Mouse (Mus musculus): ENCODE results near the gene Cmas. TPM values are rescaled to one million over a fixed set of nuclear protein-coding genes. Genes with fewer than 3 reads are reported as not detected.
A peak's percentile ranks its signal among the peaks of the same experiment; 100 is the strongest.

The Cmas gene
- 129 and 133 TPM in 2 replicates for polyA plus RNA-seq (2015; fragmentation: Nextera tagmentation; extraction: Ambion mirVana)

DNA sequence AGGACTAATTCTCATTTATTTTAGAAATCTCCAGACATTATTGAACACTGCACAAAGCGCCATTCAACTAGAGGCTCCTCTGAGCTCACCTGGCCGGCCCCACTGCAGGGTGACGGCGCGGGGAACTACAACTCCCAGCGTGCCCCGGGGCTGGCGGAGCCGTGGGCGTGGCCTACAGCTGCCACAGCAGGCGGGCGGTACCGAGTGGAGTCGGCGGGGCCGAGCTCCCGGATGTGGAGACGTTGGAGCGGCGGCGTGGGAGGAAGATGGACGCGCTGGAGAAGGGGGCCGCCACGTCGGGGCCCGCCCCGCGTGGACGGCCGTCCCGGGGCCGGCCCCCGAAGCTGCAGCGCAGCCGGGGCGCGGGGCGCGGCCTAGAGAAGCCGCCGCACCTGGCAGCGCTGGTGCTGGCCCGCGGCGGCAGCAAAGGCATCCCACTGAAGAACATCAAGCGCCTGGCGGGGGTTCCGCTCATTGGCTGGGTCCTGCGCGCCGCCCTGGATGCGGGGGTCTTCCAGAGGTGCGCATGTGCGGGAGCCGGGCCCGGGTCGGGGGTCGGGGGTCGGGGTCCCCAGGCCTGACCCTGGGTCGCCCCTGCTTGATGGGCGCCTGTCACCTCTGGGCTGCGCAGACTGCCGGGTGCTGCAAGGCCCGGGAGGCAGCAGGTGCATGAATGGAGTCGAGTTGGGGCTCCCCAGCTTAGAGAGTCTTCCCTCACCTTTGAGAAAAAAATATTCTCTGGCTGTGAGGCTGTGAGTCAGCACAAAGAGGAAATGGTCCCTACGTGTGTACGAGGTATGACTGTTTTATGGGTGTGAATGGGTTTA is at the start of gene Cmas:
Cmas (plus strand) TSS at position 180 of the 827 bp plus-strand sequence.
- Histone ChIP-seq H3K9ac (peak within 1 kb of the TSS; percentile 97), H3K27ac (peak within 1 kb of the TSS; percentile 80), H3K4me3 (peak within 1 kb of the TSS; percentile 86), H3K36me3 (ENCODE audit: poor library complexity, severe bottlenecking) (peaks cover 17% of the 10 kb centered on the region), H3K27me3 (peaks cover 20% of the 10 kb centered on the region), H3K4me1 (peaks cover 33% of the 10 kb centered on the region), H3K9me3 (replicated peaks) (no peaks in the 10 kb centered on the region), H3K4me2 (peak within 1 kb of the TSS; percentile 72)
- ATAC-seq, result peak; percentile 98
- WGBS, result under 1% methylated on average over 60 of the region's 68 CpGs

DNA sequence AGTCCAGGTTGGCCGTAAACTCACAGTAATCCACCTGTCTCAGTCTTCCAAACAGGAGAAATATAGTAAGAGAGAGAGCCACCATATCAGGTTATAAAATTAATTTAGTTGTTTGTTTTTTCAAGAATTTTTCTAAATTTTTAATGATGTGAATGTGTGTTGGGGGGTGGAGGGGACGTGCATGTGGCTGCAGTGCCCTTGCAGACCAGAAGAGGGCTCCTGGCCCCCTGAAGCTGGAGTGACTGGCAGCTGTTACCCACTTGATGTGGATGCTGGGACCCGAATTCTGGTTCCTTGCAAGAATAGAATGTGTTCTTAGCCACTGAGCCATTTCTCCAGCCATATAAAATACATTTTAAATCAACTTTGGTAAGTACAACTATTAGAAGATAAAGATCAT is 49.8 kb upstream of the Cmas start:
- Histone ChIP-seq H3K4me2 (no peak overlapping the region), H3K4me3 (no peak overlapping the region), H3K9me3 (replicated peaks) (0 out of 2 replicates have a peak, but pooled peaks cover 4% of the 10 kb centered on the region), H3K27ac (no peak overlapping the region), H3K4me1 (peaks cover 9% of the 10 kb centered on the region; the same call in 1 of the 2 replicates), H3K36me3 (ENCODE audit: poor library complexity, severe bottlenecking) (no peaks in the 10 kb centered on the region), H3K9ac (no peak overlapping the region), H3K27me3 (peaks cover 3% of the 10 kb centered on the region)
- WGBS, result 75% methylated on average over 3 of the region's 3 CpGs
- no peak for ATAC-seq

DNA sequence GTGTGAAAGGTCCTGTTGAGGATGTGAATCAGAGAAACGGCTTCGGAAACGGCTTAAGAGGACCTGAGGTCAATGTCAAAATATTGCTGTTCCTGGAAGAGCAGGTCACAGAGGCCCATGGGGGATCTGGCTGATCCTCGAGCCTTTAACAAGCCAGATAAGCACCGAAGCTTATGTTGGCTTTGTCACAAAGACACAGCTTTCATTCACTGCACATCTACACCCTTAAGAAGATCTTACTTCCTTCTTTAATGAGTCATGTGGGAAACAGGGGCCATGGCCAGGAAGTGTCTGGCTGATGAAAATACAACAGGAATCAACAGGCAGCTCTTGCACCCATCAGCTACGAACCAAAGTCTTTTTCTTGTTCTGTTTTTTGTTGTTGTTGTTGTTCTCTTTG is 48.1 kb upstream of the Cmas start:
- H3K27ac ChIP-seq, result no peak overlapping the region
- H3K36me3 ChIP-seq (ENCODE audit: poor library complexity, severe bottlenecking), result no peaks in the 10 kb centered on the region
- no peak for ATAC-seq
- H3K9me3 ChIP-seq (replicated peaks), result 0 out of 2 replicates have a peak, but pooled peaks cover 4% of the 10 kb centered on the region
- peaks cover 2% of the 10 kb centered on the region; the same call in 1 of the 2 replicates for H3K27me3 ChIP-seq
- no peak overlapping the region for H3K4me3 ChIP-seq
- 86% methylated on average over 6 of the region's 6 CpGs for WGBS
- H3K4me1 ChIP-seq, result no peaks in the 10 kb centered on the region
- no peak overlapping the region for H3K9ac ChIP-seq
- H3K4me2 ChIP-seq, result no peak overlapping the region

GRCm38 (mm10) chr6:142710690-142711089 is 45.8 kb upstream of the Cmas start:
- Histone ChIP-seq H3K36me3 (ENCODE audit: poor library complexity, severe bottlenecking) (no peaks in the 10 kb centered on the region), H3K9ac (no peak overlapping the region), H3K9me3 (replicated peaks) (0 out of 2 replicates have a peak, but pooled peaks cover 4% of the 10 kb centered on the region), H3K4me2 (no peak overlapping the region), H3K4me3 (no peak overlapping the region), H3K4me1 (no peaks in the 10 kb centered on the region), H3K27me3 (no peaks in the 10 kb centered on the region), H3K27ac (no peak overlapping the region)
- 85% methylated on average over 6 of the region's 6 CpGs for WGBS
- no peak for ATAC-seq

- 0 out of 2 replicates have a peak, but pooled peaks cover 4% of the 10 kb centered on the region for H3K9me3 ChIP-seq (replicated peaks)
- H3K27me3 ChIP-seq, result no peaks in the 10 kb centered on the region
- H3K27ac ChIP-seq, result no peak overlapping the region
- no peak overlapping the region for H3K9ac ChIP-seq
- no peaks in the 10 kb centered on the region for H3K4me1 ChIP-seq
- WGBS, result 46% methylated on average over 4 of the region's 4 CpGs
- no peak for ATAC-seq
- no peak overlapping the region for H3K4me2 ChIP-seq
- H3K36me3 ChIP-seq (ENCODE audit: poor library complexity, severe bottlenecking), result no peaks in the 10 kb centered on the region
- H3K4me3 ChIP-seq, result no peak overlapping the region
Observed at GRCm38 (mm10) chr6:142711106-142711505, 45.4 kb upstream of the Cmas start.

DNA sequence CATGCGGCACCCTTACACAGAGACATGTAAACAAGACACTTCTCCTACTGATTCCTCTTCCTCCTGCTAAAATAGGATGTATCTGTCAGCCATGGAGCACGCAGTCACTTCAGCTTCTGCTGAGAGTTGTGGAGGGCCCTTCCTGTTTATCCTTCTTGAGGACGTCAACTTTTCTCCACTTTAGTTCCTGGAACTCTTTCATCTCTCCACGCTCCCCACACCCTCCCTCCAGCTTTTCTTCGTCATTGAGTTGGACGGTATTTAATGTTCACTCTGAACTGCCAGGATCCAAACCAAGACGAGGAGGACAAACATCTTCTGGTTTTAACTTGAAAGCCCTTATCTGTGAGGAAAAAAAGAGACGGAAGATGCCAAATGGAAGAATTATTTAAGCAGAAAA is 41.5 kb upstream of the Cmas start:
- Histone ChIP-seq H3K36me3 (ENCODE audit: poor library complexity, severe bottlenecking) (no peaks in the 10 kb centered on the region), H3K27ac (no peak overlapping the region), H3K4me2 (no peak overlapping the region), H3K4me3 (no peak overlapping the region), H3K9ac (no peak overlapping the region), H3K9me3 (replicated peaks) (no peaks in the 10 kb centered on the region), H3K27me3 (no peaks in the 10 kb centered on the region), H3K4me1 (no peaks in the 10 kb centered on the region)
- ATAC-seq, result no peak
- 87% methylated on average over 8 of the region's 8 CpGs for WGBS

GRCm38 (mm10) chr6:142717186-142717585 is 39.3 kb upstream of the Cmas start:
- Histone ChIP-seq H3K36me3 (ENCODE audit: poor library complexity, severe bottlenecking) (no peaks in the 10 kb centered on the region), H3K9ac (no peak overlapping the region), H3K27ac (no peak overlapping the region), H3K4me1 (no peaks in the 10 kb centered on the region), H3K4me2 (no peak overlapping the region), H3K9me3 (replicated peaks) (no peaks in the 10 kb centered on the region), H3K27me3 (no peaks in the 10 kb centered on the region), H3K4me3 (no peak overlapping the region)
- ATAC-seq, result no peak
- 63% methylated on average over 4 of the region's 4 CpGs for WGBS

- H3K9me3 ChIP-seq (replicated peaks), result no peaks in the 10 kb centered on the region
- H3K4me1 ChIP-seq, result no peaks in the 10 kb centered on the region
- WGBS, result 77% methylated on average over 7 of the region's 7 CpGs
- ATAC-seq, result 0 out of 2 replicates have a peak, but pooled peaks have one; percentile 27
- no peak overlapping the region for H3K4me2 ChIP-seq
- no peak overlapping the region for H3K9ac ChIP-seq
- no peak overlapping the region for H3K4me3 ChIP-seq
- H3K27me3 ChIP-seq, result no peaks in the 10 kb centered on the region
- H3K27ac ChIP-seq, result no peak overlapping the region
- H3K36me3 ChIP-seq (ENCODE audit: poor library complexity, severe bottlenecking), result no peaks in the 10 kb centered on the region
Observed at GRCm38 (mm10) chr6:142718167-142718566, 38.3 kb upstream of the Cmas start.

DNA sequence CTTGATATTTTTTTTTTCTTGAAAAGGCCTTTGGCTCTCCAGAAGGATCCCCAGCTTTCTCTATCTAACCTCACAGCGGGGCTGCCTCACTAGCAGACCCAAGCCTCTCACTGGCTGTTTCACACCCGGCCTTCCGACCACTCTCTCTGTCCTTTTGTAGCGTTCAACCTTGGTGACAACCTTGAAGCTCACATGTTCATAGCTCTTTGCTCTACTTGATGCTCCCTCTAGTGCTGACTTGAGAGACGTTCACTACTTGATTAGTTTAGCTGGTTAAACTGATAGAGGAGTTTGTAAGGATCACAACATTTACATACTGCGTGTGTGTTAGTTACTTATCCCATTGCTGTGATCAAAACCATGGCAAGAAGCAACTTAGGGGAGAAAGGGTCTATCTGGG is 35.8 kb upstream of the Cmas start:
- ATAC-seq, result no peak
- Histone ChIP-seq H3K4me3 (no peak overlapping the region), H3K9ac (no peak overlapping the region), H3K27me3 (no peaks in the 10 kb centered on the region), H3K9me3 (replicated peaks) (no peaks in the 10 kb centered on the region), H3K27ac (no peak overlapping the region), H3K4me1 (no peaks in the 10 kb centered on the region), H3K36me3 (ENCODE audit: poor library complexity, severe bottlenecking) (no peaks in the 10 kb centered on the region), H3K4me2 (no peak overlapping the region)
- WGBS, result 72% methylated on average over 6 of the region's 6 CpGs

- H3K9ac ChIP-seq, result no peak overlapping the region
- H3K36me3 ChIP-seq (ENCODE audit: poor library complexity, severe bottlenecking), result no peaks in the 10 kb centered on the region
- H3K4me3 ChIP-seq, result no peak overlapping the region
- ATAC-seq, result no peak
- WGBS, result 91% methylated on average over 8 of the region's 8 CpGs
- H3K27ac ChIP-seq, result no peak overlapping the region
- no peaks in the 10 kb centered on the region for H3K27me3 ChIP-seq
- no peaks in the 10 kb centered on the region for H3K4me1 ChIP-seq
- H3K9me3 ChIP-seq (replicated peaks), result no peaks in the 10 kb centered on the region
- H3K4me2 ChIP-seq, result no peak overlapping the region
Observed at GRCm38 (mm10) chr6:142721731-142722130, 34.8 kb upstream of the Cmas start.

DNA sequence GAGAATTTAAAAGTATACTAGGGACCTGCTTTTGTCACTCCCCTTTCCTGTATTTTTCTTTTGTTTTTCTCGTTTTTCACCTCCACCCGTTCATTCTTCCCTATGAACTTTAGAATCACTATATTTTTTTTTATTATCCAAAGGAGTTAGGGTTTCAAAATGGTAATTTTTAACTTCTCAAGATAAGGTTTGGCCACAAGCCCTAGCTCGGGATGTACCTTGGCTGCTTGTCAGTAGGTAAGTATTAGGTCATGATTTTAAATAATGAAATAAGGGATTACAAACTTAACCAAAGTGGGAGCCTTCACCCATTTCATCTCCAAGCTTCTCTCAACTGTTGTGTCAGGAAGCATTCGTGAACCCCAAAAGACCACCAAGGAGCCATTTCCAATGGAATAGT is 30.5 kb upstream of the Cmas start:
- no peaks in the 10 kb centered on the region for H3K9me3 ChIP-seq (replicated peaks)
- H3K27ac ChIP-seq, result no peak overlapping the region
- H3K9ac ChIP-seq, result no peak overlapping the region
- H3K36me3 ChIP-seq (ENCODE audit: poor library complexity, severe bottlenecking), result no peaks in the 10 kb centered on the region
- 89% methylated on average over 4 of the region's 4 CpGs for WGBS
- no peaks in the 10 kb centered on the region for H3K4me1 ChIP-seq
- no peak for ATAC-seq
- H3K4me2 ChIP-seq, result no peak overlapping the region
- H3K27me3 ChIP-seq, result no peaks in the 10 kb centered on the region
- no peak overlapping the region for H3K4me3 ChIP-seq

DNA sequence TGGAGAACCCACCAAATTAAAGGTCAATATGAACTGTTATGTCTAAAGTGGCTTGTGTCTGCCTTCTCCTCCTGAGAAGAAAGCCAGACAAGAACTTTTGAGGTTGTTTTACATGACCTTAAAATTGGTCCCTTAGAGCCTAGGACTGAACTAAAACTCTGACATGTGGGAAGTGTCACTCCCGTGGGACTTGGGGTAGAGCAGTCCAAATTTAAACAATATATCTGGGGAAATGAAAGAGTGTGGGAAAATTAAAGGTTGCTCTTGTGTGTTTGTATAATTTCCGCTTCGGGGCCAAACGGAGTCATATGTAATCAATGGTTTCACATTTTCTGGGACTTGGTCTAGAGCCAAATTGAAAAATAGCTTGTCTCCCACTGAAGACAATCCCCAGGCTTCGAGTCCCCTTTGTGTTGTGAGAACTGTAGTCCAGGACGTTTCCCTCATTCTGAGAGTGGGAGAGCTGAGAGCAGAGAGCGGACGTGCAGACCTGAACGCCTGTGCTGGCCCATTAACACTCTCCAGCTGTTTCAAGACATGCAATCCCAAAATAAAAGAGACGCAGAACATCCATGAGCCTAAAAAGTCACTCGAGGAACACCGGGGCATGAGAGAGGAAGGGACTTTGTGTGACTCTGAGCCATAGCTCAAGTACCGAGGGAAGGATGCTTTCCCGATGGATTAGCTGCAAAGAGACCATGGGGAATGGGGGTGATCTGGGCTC is 23.8 kb upstream of the Cmas start:
- Histone ChIP-seq H3K4me2 (no peak overlapping the region), H3K9me3 (replicated peaks) (no peaks in the 10 kb centered on the region), H3K4me3 (no peak overlapping the region), H3K27me3 (no peaks in the 10 kb centered on the region), H3K9ac (no peak overlapping the region), H3K36me3 (ENCODE audit: poor library complexity, severe bottlenecking) (no peaks in the 10 kb centered on the region), H3K27ac (no peak overlapping the region), H3K4me1 (no peaks in the 10 kb centered on the region)
- 73% methylated on average over 14 of the region's 14 CpGs for WGBS
- ATAC-seq, result no peak
